Mouse (Mus musculus) kidney, postnatal 4 days (tissue): Measurements from ENCODE around the gene Tbc1d22b.
A peak's percentile ranks its signal among the peaks of the same experiment; 100 is the strongest.
"Not testable (repeated sequence)": the region's sequence is repeated elsewhere in the genome, so short reads cannot be mapped to it uniquely, and the experiment has no call there.

Experiments used
- DNase-seq, 2 experiments: peaks; one replicate each; pipeline ENCODE4 v3.0.0; 2021; ENCODE audit warnings: mixed read lengths in 2 of 2

Tbc1d22b gene

DNA sequence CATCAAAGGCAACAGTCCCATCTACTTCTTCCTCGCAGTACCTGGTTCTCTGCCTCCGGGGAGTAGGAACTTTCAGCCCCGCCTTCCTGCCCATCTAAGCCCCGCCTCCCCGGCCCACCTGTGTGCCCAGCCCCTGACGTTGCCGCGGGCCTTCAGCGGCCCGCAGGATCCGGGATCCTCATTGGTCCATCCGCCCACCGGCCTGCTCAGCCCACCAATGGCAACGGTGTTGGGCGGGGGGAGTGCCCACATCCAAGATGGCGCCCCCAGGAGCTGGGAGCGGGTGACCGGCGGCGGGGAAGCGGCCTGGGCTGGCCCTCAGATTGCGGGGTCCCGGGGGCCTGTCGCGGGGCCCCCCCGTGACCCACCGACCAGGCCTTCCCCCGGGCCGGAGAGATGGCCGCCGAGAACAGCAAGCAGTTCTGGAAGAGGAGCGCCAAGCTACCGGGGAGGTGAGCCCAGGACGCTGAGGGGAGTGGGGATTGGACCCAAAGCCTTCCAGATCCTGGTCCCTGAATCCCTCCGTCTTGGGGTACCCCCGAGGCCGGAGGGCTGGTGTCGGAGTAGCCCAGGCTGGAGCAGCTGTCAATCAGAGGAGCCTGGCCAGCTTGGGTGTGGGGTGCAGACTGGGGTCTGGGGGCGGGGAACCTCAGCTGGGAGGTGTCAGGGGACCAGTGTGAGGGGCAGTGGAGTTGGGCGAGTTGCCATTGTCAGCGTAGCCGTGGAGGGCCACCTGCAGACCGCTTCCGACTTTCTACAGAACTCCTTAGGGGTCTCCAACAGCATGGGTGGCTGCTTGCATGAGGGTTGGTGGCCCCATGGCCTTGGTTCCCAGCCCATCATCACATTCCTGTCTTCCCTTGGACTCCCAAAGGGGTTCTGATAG, at the start of gene Tbc1d22b, which contains the start of gene Gm17657:
Gene Tbc1d22b, plus strand, starts transcription at position 243 of the 886 bp plus-strand sequence.
Gene Gm17657, minus strand, starts transcription at position 96 of the 886 bp plus-strand sequence.
- DNase-seq: peak; percentile 95 to 97

GRCm38 (mm10) chr17:29500243-29500740, 49.3 kb upstream of the Tbc1d22b start:
- no peak for DNase-seq

DNA sequence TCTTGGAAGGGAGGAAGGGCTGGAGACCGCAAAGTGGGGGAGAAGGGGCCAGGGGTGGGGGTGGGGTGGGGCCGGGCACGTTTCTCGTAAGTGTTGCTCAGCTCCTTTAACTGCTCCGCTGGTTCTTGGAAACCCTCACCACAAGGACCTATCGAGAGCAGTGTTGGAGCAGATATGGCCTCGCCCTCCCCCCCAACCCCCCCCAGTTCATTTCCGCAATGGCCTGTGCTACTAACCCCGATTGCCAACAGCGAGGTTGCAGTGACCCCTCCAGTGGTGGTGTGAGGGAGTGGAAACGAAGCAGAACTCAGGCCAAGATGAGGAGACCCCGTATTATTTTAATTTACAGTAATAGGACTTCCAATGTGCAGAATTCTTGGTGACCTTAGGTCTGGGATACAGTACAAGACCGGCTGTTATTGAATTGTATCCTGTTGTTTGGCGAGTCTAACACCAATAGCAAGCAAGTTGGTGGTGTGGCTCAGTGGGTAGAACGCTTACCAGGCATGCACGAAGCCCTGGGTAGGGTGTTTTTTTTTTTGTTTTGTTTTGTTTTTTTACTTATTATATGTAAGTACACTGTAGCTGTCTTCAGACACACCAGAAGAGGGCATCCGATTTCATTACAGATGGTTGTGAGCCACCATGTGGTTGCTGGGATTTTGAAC, 48.6 kb upstream of the Tbc1d22b start:
- DNase-seq: no peak

DNA sequence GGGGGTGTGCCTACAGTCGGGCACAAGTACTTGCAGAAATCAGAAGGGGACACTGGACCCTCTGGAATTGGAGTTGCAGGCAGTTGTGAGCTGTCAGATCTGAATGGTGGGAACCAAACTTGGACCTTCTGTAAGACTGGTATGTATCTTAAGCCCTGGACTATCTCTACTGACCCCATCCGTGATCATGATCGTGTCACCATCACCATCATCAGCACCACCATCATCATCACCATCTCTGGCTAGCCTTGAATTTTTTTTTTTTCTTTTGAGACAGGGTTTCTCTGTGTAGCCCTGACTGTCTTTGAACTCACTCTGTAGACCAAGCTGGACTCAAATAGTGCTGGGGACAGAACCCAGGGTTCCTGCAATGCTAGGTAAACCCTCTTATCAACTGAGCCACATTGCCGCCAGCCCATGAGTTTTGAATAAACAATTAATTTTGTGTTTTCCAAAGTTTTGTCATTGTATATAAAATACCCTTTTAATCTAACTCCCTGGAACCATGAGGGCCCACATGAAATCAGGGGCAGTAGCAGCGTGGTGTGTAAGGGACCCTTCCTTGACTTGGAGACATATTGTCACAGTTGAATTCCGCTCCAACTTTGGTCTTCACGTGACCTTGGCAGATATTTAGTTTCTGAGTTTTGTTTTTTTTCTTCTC, 47.4 kb upstream of the Tbc1d22b start:
- DNase-seq: no peak

DNA sequence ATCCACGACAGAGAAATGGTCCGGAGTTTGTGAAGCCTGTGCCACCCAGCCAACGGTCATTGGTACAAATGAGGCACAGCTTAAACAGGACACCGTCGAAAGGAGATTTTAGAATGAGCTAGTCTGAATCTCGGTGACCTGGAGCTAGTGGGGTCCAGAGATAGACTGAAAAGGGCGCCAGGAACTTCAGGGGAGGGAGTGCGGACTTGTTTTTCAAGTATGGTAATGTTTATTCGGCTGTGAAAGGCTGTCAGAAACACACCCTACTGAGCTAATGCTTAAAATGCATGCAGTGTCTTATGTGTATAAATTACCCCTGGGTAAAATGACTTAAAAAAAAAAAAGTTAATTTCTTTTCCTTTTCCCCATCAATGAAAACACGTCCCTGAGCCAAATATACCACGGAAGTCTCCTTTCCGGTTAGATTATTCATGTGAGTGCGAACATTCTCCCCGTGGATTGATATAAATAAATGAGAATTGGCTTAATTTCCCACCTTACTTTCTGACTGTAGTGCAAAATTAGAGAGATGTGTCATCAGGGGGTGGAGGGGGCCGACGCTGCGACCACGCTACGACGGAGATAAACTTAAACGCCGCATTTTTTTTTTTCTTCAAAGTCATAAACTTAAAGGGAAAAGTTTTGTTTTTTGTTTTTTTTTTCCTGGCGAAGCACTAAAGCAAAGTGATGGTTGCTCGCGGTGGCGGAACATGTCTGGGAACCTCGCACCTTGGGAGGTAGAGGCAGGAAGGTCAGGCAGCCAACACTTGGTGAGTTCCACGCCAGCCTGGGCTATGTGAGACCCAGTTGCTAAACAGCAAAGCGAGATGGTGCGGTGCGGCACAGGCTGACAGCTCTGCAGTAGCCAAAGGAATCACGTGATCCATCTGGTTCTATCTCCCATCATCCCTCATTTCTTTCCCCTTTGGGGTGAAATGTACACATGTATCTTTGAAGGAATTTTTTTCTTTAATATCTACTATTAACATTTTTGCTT, 46.6 kb upstream of the Tbc1d22b start:
- peak in 1 of 2 experiments; percentile 37 for DNase-seq

DNA sequence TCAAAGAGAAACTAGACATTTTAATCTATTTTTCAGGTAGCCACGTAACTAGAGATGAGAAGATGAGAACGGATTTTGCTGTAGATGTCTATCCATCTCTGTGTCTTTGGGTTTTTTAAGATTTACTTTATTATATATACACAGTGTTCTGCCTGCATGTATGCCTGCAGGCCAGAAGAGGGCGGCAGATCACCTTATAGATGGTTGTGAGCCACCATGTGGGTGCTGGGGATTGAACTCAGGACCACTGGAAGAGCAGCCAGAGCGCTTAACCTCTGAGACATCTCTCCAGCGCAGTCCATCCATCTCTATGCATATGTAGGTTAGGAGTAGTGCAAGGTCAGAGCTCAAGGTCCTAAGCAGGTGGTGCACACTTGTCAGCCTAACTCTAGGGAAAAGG, 45.9 kb upstream of the Tbc1d22b start:
- DNase-seq: peak in 1 of 2 experiments; percentile 26

DNA sequence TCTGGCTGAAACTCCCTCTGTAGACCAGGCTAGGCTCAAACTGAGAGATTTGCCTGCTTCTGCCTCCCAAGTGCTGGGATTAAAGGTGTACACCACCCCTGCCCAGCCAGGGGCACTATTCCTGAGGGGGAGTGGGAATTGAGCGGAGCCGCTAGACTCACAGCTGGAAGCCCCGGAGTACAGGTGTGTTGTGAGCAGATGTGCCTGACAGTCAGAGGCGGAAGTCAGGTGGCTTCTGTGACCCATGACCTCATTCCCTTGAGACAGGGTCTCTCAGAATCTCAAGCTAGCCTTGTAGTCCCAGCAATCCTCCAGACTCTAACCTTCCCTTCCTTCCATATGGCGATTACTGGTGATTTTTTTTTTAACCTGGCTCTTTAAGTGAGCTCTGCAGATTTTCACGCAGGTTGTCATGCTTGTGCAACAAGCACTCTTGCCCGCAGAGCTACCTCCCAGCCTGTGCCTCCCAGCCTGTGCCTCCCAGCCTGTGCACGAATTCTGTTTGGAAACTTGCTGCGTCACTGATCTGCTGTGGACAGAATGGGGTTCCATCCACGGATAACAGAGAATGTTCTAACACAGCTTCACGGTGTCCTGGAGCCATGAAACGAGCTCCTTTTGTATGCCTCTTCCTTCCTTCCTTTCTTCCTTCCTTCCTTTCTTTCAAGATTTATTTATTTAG, 40.5 kb upstream of the Tbc1d22b start:
- DNase-seq: no peak

DNA sequence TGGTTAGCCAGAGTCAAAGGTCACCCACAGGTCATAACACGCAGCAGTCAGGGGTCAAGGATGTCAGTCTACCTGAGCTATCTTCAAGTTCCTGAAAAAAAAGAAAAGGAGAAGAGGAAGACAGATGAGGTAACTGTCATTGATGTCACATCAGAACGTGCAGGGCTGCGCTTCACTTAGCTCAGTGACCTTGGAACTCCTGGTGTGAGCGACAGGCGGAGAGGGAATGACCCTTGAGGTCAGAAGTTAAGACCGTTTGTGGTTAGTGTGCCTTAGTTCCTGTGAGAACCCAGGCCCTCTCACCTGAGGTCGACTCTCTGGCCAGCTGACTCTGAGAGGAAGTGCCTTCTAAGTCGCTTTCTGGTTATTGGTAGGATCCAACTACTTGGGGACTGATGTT, 38.9 kb upstream of the Tbc1d22b start:
- no peak for DNase-seq

DNA sequence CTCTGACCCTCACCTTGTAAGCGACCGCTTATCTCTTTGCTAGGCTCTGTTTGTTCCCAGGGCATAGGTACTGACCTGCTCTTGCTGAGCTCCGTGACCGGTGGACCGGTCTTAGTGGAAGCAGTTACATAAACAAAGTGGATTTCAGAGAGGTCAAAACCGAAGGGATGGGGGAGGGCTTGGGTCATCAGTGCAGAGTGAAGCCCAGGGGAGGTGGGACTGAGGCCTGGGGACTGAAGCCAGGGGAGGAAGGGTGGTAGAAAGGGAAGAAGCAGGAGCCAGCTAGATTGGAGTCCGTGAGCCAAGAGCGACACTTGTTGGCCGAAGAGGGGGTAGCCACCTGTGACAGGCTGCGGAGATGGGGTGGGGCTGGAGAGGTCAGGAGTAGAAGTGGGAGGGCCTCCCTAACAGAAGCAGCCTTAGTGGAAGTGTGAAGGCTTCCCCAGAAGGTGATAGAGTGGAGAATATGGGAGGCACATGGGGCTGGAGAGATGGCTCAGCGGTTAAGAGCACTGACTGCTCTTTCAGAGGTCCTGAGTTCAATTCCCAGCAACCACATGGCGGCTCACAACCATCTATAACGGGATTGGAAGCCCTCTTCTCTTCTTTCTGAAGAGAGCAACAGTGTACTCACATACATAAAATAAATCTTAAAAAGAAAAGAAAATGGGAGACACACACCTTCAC, 36.4 kb upstream of the Tbc1d22b start:
- DNase-seq: peak; percentile 80 to 85

DNA sequence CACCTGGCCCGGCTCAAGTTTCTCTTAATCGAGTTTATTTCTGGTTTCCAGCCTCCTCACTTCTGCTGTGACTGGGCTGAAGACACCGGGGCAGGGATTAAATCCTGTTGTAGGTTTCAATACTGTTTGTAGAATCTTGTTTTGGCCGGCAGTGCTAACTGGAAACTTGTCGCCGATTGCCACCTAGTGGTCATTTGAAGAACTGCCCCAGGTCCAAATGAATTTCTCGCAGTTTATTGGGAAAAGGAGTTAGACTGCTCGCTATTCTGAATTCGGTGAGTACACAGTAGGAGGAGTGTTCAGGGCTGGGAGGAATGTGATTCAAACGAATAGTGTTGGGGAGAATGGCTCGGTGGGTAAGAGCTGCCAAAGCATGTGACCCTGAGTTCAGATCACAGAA, 35.1 kb upstream of the Tbc1d22b start:
- peak; percentile 83 to 87 for DNase-seq

- not testable (repeated sequence) for DNase-seq
These were observed 30.9 kb upstream of the Tbc1d22b start for GRCm38 (mm10) chr17:29518665-29519064.

- DNase-seq: no peak
These were observed 29.9 kb upstream of the Tbc1d22b start for GRCm38 (mm10) chr17:29519731-29520130.

- DNase-seq: no peak
These were observed 24.0 kb upstream of the Tbc1d22b start for GRCm38 (mm10) chr17:29525613-29526012.

- peak; percentile 27 to 41 for DNase-seq
These were observed 20.9 kb upstream of the Tbc1d22b start for GRCm38 (mm10) chr17:29528568-29529187.

- no peak for DNase-seq
These were observed 19.1 kb upstream of the Tbc1d22b start for GRCm38 (mm10) chr17:29530508-29530907.

DNA sequence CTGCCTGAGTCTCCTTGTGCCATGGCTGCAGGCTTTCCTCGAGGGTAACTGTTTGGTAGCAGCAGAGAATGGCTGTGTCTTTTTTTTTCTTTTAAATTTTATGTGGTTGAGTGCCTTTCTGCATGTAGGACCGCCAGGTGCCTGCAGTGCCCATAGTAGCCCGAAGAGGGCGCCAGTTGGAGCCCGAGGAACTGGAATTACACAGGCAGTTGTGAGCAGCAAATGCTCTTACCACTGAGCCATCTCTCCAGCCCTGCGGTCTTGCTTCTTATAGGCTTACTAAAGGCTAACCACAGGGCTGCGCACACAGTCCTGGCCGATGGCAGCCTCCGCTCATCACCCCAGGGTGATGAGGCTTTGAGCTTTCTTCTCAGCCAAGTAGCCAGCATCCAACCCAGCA, 18.3 kb upstream of the Tbc1d22b start:
- DNase-seq: no peak

- DNase-seq: peak in 1 of 2 experiments; percentile 27
These were observed 17.7 kb upstream of the Tbc1d22b start for GRCm38 (mm10) chr17:29531757-29532384.

DNA sequence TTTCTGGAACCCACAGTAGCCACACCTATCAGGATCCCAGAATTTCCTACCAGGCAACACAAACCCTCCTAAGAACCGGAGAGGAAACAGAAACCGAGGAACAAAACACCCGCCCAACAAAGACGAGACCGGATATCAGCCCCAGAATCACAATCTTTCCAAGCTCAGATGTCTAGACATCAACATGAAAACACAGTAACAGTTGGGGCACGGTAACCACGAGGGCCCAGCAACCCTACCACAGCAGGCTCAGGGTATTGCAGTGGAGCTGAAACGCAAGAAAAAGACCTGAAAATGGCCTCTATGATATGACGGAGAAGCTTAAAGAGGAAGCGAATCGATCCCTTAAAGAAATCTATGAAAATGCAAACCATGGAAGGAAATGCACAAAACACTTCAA, 15.7 kb upstream of the Tbc1d22b start:
- DNase-seq: no peak

GRCm38 (mm10) chr17:29540426-29540825, 9.2 kb upstream of the Tbc1d22b start:
- no peak for DNase-seq

- peak; percentile 82 to 87 for DNase-seq
These were observed 8.2 kb upstream of the Tbc1d22b start for GRCm38 (mm10) chr17:29541419-29541818.
